Mouse (Mus musculus) midbrain, postnatal 0 days (tissue): Measurements from ENCODE around the gene Zfp644. TPM values are rescaled to one million over a fixed set of nuclear protein-coding genes. Genes with fewer than 3 reads are reported as not detected.

Experiments
- ATAC-seq: fragments of 200-750 bp; cut with Nextera tagmentation; 2 replicates; pipeline ENCODE4 v1.8.0; 2017; ENCODE audit warnings: moderate number of reproducible peaks, mild to moderate bottlenecking, moderate TSS enrichment, moderate library complexity; ENCODE audit not compliant: low FRiP score
- DNase-seq: peaks from one replicate; pipeline ENCODE4 v3.0.0-alpha.2; 2015; ENCODE audit warnings: low spot score
- H3K27ac ChIP-seq: fragments of 300-500 bp; sonication (generic); 2 replicates; pipeline ENCODE4 v1.5.1; 2014; ENCODE audit warnings: low read depth, mild to moderate bottlenecking, low read length, mixed read lengths
- H3K27me3 ChIP-seq: fragments of 300-500 bp; sonication (generic); 2 replicates; pipeline ENCODE4 v1.6.1; 2014; ENCODE audit warnings: low read length, control low read depth, mixed read lengths; ENCODE audit not compliant: insufficient read depth
- H3K36me3 ChIP-seq: fragments of 300-500 bp; sonication (generic); 2 replicates; pipeline ENCODE4 v1.6.1; 2014; ENCODE audit warnings: low read length, control low read depth, mixed read lengths; ENCODE audit not compliant: insufficient read depth
- H3K4me1 ChIP-seq: fragments of 300-500 bp; sonication (generic); 2 replicates; pipeline ENCODE4 v1.6.1; 2014; ENCODE audit warnings: mild to moderate bottlenecking, control low read depth, antibody characterized with exemption, low read length, mixed read lengths; ENCODE audit not compliant: insufficient read depth
- H3K4me2 ChIP-seq: fragments of 300-500 bp; sonication (generic); 2 replicates; pipeline ENCODE4 v1.6.1; 2014; ENCODE audit warnings: low read depth, mild to moderate bottlenecking, low read length, mixed read lengths; ENCODE audit not compliant: poor library complexity, severe bottlenecking
- H3K4me3 ChIP-seq: fragments of 300-500 bp; sonication (generic); 2 replicates; pipeline ENCODE4 v1.5.1; 2014; ENCODE audit warnings: low read depth, mild to moderate bottlenecking, low read length, moderate library complexity
- H3K9ac ChIP-seq: fragments of 300-500 bp; sonication (generic); replicated peaks from 2 replicates; pipeline ENCODE4 v1.6.1; 2014; ENCODE audit warnings: mild to moderate bottlenecking, low read length, moderate library complexity, mixed read lengths; ENCODE audit not compliant: poor library complexity, severe bottlenecking
- H3K9me3 ChIP-seq: fragments of 300-500 bp; sonication (generic); 2 replicates; pipeline ENCODE4 v1.6.1; 2016; ENCODE audit warnings: low read length, control low read depth
- CTCF ChIP-seq: IDR thresholded peaks from 2 replicates; pipeline ENCODE4 v1.5.1; 2016; ENCODE audit warnings: antibody characterized with exemption, mild to moderate bottlenecking
- WGBS: fragments of 180-500 bp; shearing (Covaris S2); extraction: QIAGEN DNeasy Blood & Tissue Kit; methylation state at CpG from one replicate; pipeline ENCODE4 v1.1.7; 2014; 5-methylcytosine and 5-hydroxymethylcytosine counted together
- polyA plus RNA-seq: library from polyadenylated mRNA; unstranded; fragments of >200 nt; fragmentation: Nextera tagmentation; extraction: Ambion mirVana; gene quantifications from 2 replicates; pipeline ENCODE4 v1.2.1, GENCODE M21; 2015
- total RNA-seq: library from RNA; depleted of rRNA; stranded (reverse); fragments of >200 nt; gene quantifications from 2 replicates; pipeline ENCODE4 v1.2.3, GENCODE M21; 2014; rRNA removed

Zfp644 gene
- total RNA-seq (89.7 and 119 TPM in 2 replicates), polyA plus RNA-seq (64.9 and 72.2 TPM in 2 replicates)

GRCm38 (mm10) chr5:106696396-106697337, at the start of gene Zfp644:
Zfp644 (minus strand) TSS chr5:106697287.
- 3% methylated on average over 53 of the region's 71 CpGs for WGBS
- peak; percentile 98 for ATAC-seq
- no peaks in the 10 kb centered on the region for H3K27me3 ChIP-seq

GRCm38 (mm10) chr5:106739716-106740115, 42.6 kb upstream of the Zfp644 start:
- ATAC-seq: no peak
- no peak for TF ChIP-seq CTCF
- no peaks in the 10 kb centered on the region for H3K36me3 ChIP-seq
- H3K27ac ChIP-seq: no peak overlapping the region
- H3K9ac ChIP-seq: no peak overlapping the region
- no peak overlapping the region for H3K4me2 ChIP-seq
- DNase-seq: no peak
- H3K9me3 ChIP-seq: no peaks in the 10 kb centered on the region
- no peak overlapping the region for H3K4me3 ChIP-seq
- WGBS: 46% methylated on average over 6 of the region's 6 CpGs
- no peaks in the 10 kb centered on the region for H3K27me3 ChIP-seq
- no peaks in the 10 kb centered on the region for H3K4me1 ChIP-seq

More at GRCm38 (mm10) chr5:106696396-106697337, at the start of gene Zfp644:
- peak within 1 kb of the TSS; percentile 78 for H3K4me2 ChIP-seq
- H3K36me3 ChIP-seq: no peaks in the 10 kb centered on the region
- peak within 1 kb of the TSS; percentile 97 for H3K27ac ChIP-seq
- H3K9ac ChIP-seq: peak within 1 kb of the TSS; percentile 95
- H3K4me3 ChIP-seq: peak within 1 kb of the TSS; percentile 91
- peak; percentile 95 for DNase-seq
- TF ChIP-seq CTCF: peak; percentile 17
- no peaks in the 10 kb centered on the region for H3K9me3 ChIP-seq
- H3K4me1 ChIP-seq: peaks cover 6% of the 10 kb centered on the region; the same call in 1 of the 2 replicates

- Histone ChIP-seq H3K4me1 (no peaks in the 10 kb centered on the region), H3K27ac (no peak overlapping the region), H3K27me3 (no peaks in the 10 kb centered on the region), H3K4me2 (no peak overlapping the region), H3K4me3 (no peak overlapping the region), H3K9ac (no peak overlapping the region), H3K36me3 (no peaks in the 10 kb centered on the region), H3K9me3 (no peaks in the 10 kb centered on the region)
- DNase-seq: no peak
- no peak for ATAC-seq
- TF ChIP-seq CTCF: no peak
- WGBS: 90% methylated on average over 3 of the region's 3 CpGs
Measured at GRCm38 (mm10) chr5:106723487-106723886, 26.4 kb upstream of the Zfp644 start.

GRCm38 (mm10) chr5:106722771-106723170, 25.7 kb upstream of the Zfp644 start:
- H3K4me1 ChIP-seq: no peaks in the 10 kb centered on the region
- H3K9ac ChIP-seq: no peak overlapping the region
- 75% methylated on average over 5 of the region's 5 CpGs for WGBS
- no peak for TF ChIP-seq CTCF
- no peak for DNase-seq
- H3K36me3 ChIP-seq: no peaks in the 10 kb centered on the region
- no peak for ATAC-seq
- no peaks in the 10 kb centered on the region for H3K9me3 ChIP-seq
- no peak overlapping the region for H3K4me2 ChIP-seq
- no peak overlapping the region for H3K4me3 ChIP-seq
- H3K27me3 ChIP-seq: no peaks in the 10 kb centered on the region
- H3K27ac ChIP-seq: no peak overlapping the region

- H3K9ac ChIP-seq: no peak overlapping the region
- no peaks in the 10 kb centered on the region for H3K9me3 ChIP-seq
- DNase-seq: peak; percentile 9
- H3K4me1 ChIP-seq: no peaks in the 10 kb centered on the region
- no peak for TF ChIP-seq CTCF
- H3K4me3 ChIP-seq: no peak overlapping the region
- 38% methylated on average over 3 of the region's 3 CpGs for WGBS
- ATAC-seq: no peak
- H3K27me3 ChIP-seq: no peaks in the 10 kb centered on the region
- H3K36me3 ChIP-seq: no peaks in the 10 kb centered on the region
- no peak overlapping the region for H3K4me2 ChIP-seq
- H3K27ac ChIP-seq: no peak overlapping the region
Measured at GRCm38 (mm10) chr5:106711870-106712277, 14.8 kb upstream of the Zfp644 start.

GRCm38 (mm10) chr5:106711220-106711726, 14.2 kb upstream of the Zfp644 start:
- TF ChIP-seq CTCF: no peak
- no peaks in the 10 kb centered on the region for H3K4me1 ChIP-seq
- no peak overlapping the region for H3K4me3 ChIP-seq
- H3K4me2 ChIP-seq: no peak overlapping the region
- no peaks in the 10 kb centered on the region for H3K36me3 ChIP-seq
- DNase-seq (no peak), ATAC-seq (no peak)
- H3K9me3 ChIP-seq: no peaks in the 10 kb centered on the region
- 76% methylated on average over 4 of the region's 5 CpGs for WGBS
- no peak overlapping the region for H3K9ac ChIP-seq
- H3K27me3 ChIP-seq: no peaks in the 10 kb centered on the region
- H3K27ac ChIP-seq: no peak overlapping the region
